In genomic region chr13:105016577-105016976, GRCm38 (mm10) we compare ENCODE assay signal across 21 mouse cellular contexts. TPM values are rescaled to one million over a fixed set of nuclear protein-coding genes. Genes with fewer than 3 reads are reported as not detected.
"Had no signal": no experiment of that assay in that cellular context is flagged by ENCODE, and none has a peak within 500 bp of the region (broad histone marks: within the 10 kb centered on the region; RNA-seq: fewer than 3 reads in every experiment).

No protein-coding gene starts in this region.

- H3K4me3 ChIP-seq: limb, embryonic 10.5 days; limb, embryonic 13.5 days; liver, embryonic 12.5 days; liver, embryonic 15.5 days; lung, embryonic 15.5 days; stomach, embryonic 15.5 days had no signal

- DNase-seq: kidney, adult 18-20 months; kidney, adult 9 months; kidney, postnatal 14 days; kidney, postnatal 4 days; layer of hippocampus, adult 9-11 months; liver; lung, adult 18-20 months; lung, postnatal 10 days; lung, postnatal 36 days; midbrain, embryonic 14.5 days; right cerebral cortex, postnatal 25 days; spleen, adult 18-20 months; thymus, postnatal 36 days had no signal

- H3K27me3 ChIP-seq: limb, embryonic 13.5 days; liver, embryonic 12.5 days; liver, embryonic 15.5 days; lung, embryonic 15.5 days; stomach, embryonic 15.5 days had no signal

- H3K9ac ChIP-seq: limb, embryonic 13.5 days; liver, embryonic 12.5 days; liver, embryonic 15.5 days; lung, embryonic 15.5 days; stomach, embryonic 15.5 days had no signal

- ATAC-seq: liver, embryonic 12.5 days had no signal

- H3K27ac ChIP-seq: limb, embryonic 10.5 days; limb, embryonic 13.5 days; liver, embryonic 12.5 days; liver, embryonic 15.5 days; lung, embryonic 15.5 days; stomach, embryonic 15.5 days had no signal

- H3K4me2 ChIP-seq: limb, embryonic 13.5 days; liver, embryonic 12.5 days; liver, embryonic 15.5 days; lung, embryonic 15.5 days; midbrain, embryonic 11.5 days; stomach, embryonic 15.5 days had no signal

- H3K9me3 ChIP-seq: limb, embryonic 10.5 days; limb, embryonic 13.5 days; liver, embryonic 12.5 days; liver, embryonic 15.5 days; lung, embryonic 15.5 days; stomach, embryonic 15.5 days had no signal

- H3K36me3 ChIP-seq: limb, embryonic 10.5 days; limb, embryonic 13.5 days; liver, embryonic 12.5 days; liver, embryonic 15.5 days; lung, embryonic 15.5 days; stomach, embryonic 15.5 days had no signal

- H3K4me1 ChIP-seq: limb, embryonic 10.5 days; limb, embryonic 13.5 days; liver, embryonic 12.5 days; liver, embryonic 15.5 days; lung, embryonic 15.5 days; stomach, embryonic 15.5 days had no signal

RNA-seq across cellular contexts. Expression of gene Rgs7bp, which starts 38.2 kb away (rescaled TPM):
- total RNA-seq: megakaryocyte-erythroid progenitor cell, adult 5-6 weeks had no signal
